Mouse (Mus musculus) kidney, postnatal 0 days (tissue): Measurements from ENCODE around the gene Snrpg. TPM values are rescaled to one million over a fixed set of nuclear protein-coding genes. Genes with fewer than 3 reads are reported as not detected.
A peak's percentile ranks its signal among the peaks of the same experiment; 100 is the strongest.

ENCODE experiments used
- ATAC-seq: fragments of 200-750 bp; cut with Nextera tagmentation; replicated peaks from 2 replicates; pipeline ENCODE4 v1.8.0; 2017; ENCODE audit warnings: low read depth, moderate number of reproducible peaks, moderate TSS enrichment, moderate library complexity; ENCODE audit not compliant: low FRiP score
- DNase-seq: peaks from one replicate; pipeline ENCODE4 v3.0.0-alpha.2; 2016; ENCODE audit warnings: low spot score
- H3K27ac ChIP-seq: fragments of 300-500 bp; sonication (generic); 2 replicates; pipeline ENCODE4 v1.5.1; 2014; ENCODE audit warnings: mild to moderate bottlenecking
- H3K27me3 ChIP-seq: fragments of 300-500 bp; sonication (generic); 2 replicates; pipeline ENCODE4 v1.6.1; 2014; ENCODE audit warnings: low read length, mixed read lengths; ENCODE audit not compliant: insufficient read depth
- H3K36me3 ChIP-seq: fragments of 300-500 bp; sonication (generic); 2 replicates; pipeline ENCODE4 v1.6.1; 2014; ENCODE audit warnings: low read length, mixed read lengths; ENCODE audit not compliant: insufficient read depth
- H3K4me1 ChIP-seq: fragments of 300-500 bp; sonication (generic); replicated peaks from 2 replicates; pipeline ENCODE4 v1.6.1; 2014; ENCODE audit warnings: antibody characterized with exemption, low read length, mixed read lengths; ENCODE audit not compliant: insufficient read depth
- H3K4me2 ChIP-seq: fragments of 300-500 bp; sonication (generic); 2 replicates; pipeline ENCODE4 v1.6.1; 2014; ENCODE audit warnings: mild to moderate bottlenecking, low read length, moderate library complexity, mixed read lengths
- H3K4me3 ChIP-seq: fragments of 300-500 bp; sonication (generic); replicated peaks from 2 replicates; pipeline ENCODE4 v1.5.1; 2014; ENCODE audit warnings: low read depth, low read length
- H3K9ac ChIP-seq: fragments of 300-500 bp; sonication (generic); 2 replicates; pipeline ENCODE4 v1.6.1; 2014; ENCODE audit warnings: low read depth, low read length
- H3K9me3 ChIP-seq: fragments of 300-500 bp; sonication (generic); replicated peaks from 2 replicates; pipeline ENCODE4 v1.6.1; 2016; ENCODE audit warnings: low read length, inconsistent platforms, mixed read lengths
- CTCF ChIP-seq: IDR thresholded peaks from 2 replicates; pipeline ENCODE4 v1.5.1; 2016; ENCODE audit warnings: antibody characterized with exemption, low read depth, mild to moderate bottlenecking, moderate library complexity
- WGBS: fragments of 180-500 bp; shearing (Covaris S2); extraction: QIAGEN DNeasy Blood & Tissue Kit; methylation state at CpG from one replicate; pipeline ENCODE4 v1.1.7; 2014; 5-methylcytosine and 5-hydroxymethylcytosine counted together
- polyA plus RNA-seq: library from polyadenylated mRNA; unstranded; fragments of >200 nt; fragmentation: Nextera tagmentation; extraction: Ambion mirVana; gene quantifications from 2 replicates; pipeline ENCODE4 v1.2.1, GENCODE M21; 2015

The Snrpg gene
- polyA plus RNA-seq, 1 experiment from 2014 or later, result 543 TPM

GRCm38 (mm10) chr6:86397257-86397980 lies 26.3 kb downstream of the Snrpg start:
- ATAC-seq, result peak; percentile 8
- Histone ChIP-seq H3K4me2 (peak overlapping the region; percentile 85), H3K4me1 (peaks cover 20% of the 10 kb centered on the region; the same call in 1 of the 2 replicates), H3K36me3 (0 out of 2 replicates have a peak, but pooled peaks cover 1% of the 10 kb centered on the region), H3K9ac (peak overlapping the region; percentile 93), H3K4me3 (peak overlapping the region; percentile 93), H3K27me3 (no peaks in the 10 kb centered on the region), H3K9me3 (no peaks in the 10 kb centered on the region), H3K27ac (peak overlapping the region; percentile 91; the same call in 1 of the 2 replicates)
- WGBS, result 4% methylated on average over 14 of the region's 14 CpGs
- no peak for DNase-seq
- no peak for TF ChIP-seq CTCF

DNA sequence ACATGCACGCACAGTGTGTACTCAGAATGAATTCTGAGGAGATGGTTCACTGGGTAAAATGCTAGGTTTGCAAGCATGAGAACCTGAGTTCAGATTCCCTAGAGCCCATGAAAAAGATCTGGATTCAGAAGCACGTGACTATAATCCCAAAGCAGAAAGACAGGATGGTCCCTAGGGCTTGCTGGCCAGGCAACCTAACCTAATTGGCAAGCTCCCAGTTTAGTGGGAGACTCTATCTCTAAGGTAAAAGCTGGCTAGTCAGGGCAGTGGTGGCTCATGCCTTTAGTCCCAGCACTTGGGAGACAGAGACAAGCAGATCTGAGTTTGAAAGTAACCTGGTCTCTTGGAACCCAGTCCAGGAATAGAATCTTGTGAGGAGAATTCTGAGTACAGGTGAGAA lies 27.9 kb downstream of the Snrpg start:
- no peak for DNase-seq
- Histone ChIP-seq H3K27ac (no peak overlapping the region), H3K36me3 (no peaks in the 10 kb centered on the region), H3K9me3 (no peaks in the 10 kb centered on the region), H3K27me3 (no peaks in the 10 kb centered on the region), H3K9ac (no peak overlapping the region), H3K4me1 (peaks cover 20% of the 10 kb centered on the region; the same call in 1 of the 2 replicates), H3K4me3 (no peak overlapping the region), H3K4me2 (no peak overlapping the region)
- WGBS, result 75% methylated on average over 2 of the region's 2 CpGs
- ATAC-seq, result no peak
- TF ChIP-seq CTCF, result no peak

GRCm38 (mm10) chr6:86399995-86400394 lies 28.9 kb downstream of the Snrpg start:
- H3K27me3 ChIP-seq, result no peaks in the 10 kb centered on the region
- H3K36me3 ChIP-seq, result no peaks in the 10 kb centered on the region
- ATAC-seq, result no peak
- H3K4me1 ChIP-seq, result peaks cover 16% of the 10 kb centered on the region; the same call in 1 of the 2 replicates
- TF ChIP-seq CTCF, result no peak
- no peak overlapping the region for H3K4me2 ChIP-seq
- no peak for DNase-seq
- no peak overlapping the region for H3K4me3 ChIP-seq
- no peak overlapping the region for H3K9ac ChIP-seq
- no peaks in the 10 kb centered on the region for H3K9me3 ChIP-seq
- no peak overlapping the region for H3K27ac ChIP-seq
- WGBS, result 73% methylated on average over 2 of the region's 2 CpGs

DNA sequence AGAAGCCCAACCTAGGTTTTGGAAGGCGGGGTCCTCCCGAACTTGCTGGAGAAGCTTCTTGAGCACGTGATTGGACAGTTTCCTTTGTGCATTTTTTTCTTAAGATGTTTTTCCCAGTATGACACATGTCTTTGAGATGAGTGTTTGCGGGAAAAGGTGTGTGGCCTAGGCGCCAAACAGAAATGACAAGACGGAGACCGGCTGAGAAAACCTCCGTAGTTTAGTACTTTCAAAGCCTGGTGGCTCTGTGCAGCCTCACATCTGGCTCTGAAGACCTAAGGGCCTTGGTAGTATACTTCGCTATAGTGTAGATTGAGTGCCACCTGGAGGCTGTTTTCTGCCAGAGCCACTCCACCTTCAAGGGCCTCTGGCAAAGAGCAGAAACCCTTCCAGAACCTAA lies 29.9 kb downstream of the Snrpg start:
- ATAC-seq (no peak), DNase-seq (peak; percentile 92)
- Histone ChIP-seq H3K4me3 (0 out of 2 replicates have a peak overlapping the region, but pooled peaks have one; percentile 21), H3K36me3 (no peaks in the 10 kb centered on the region), H3K9ac (no peak overlapping the region), H3K27me3 (no peaks in the 10 kb centered on the region), H3K27ac (no peak overlapping the region), H3K4me1 (peaks cover 11% of the 10 kb centered on the region; the same call in 1 of the 2 replicates), H3K4me2 (peak overlapping the region; percentile 50), H3K9me3 (no peaks in the 10 kb centered on the region)
- WGBS, result 2% methylated on average over 9 of the region's 9 CpGs
- TF ChIP-seq CTCF, result peak; percentile 79

GRCm38 (mm10) chr6:86402681-86403607 lies 31.8 kb downstream of the Snrpg start:
- ATAC-seq (no peak), DNase-seq (no peak)
- no peak overlapping the region for H3K9ac ChIP-seq
- H3K27me3 ChIP-seq, result no peaks in the 10 kb centered on the region
- H3K27ac ChIP-seq, result no peak overlapping the region
- TF ChIP-seq CTCF, result no peak
- H3K4me2 ChIP-seq, result peak overlapping the region; percentile 49
- H3K4me1 ChIP-seq, result peaks cover 5% of the 10 kb centered on the region; the same call in 1 of the 2 replicates
- no peaks in the 10 kb centered on the region for H3K9me3 ChIP-seq
- peak overlapping the region; percentile 84 for H3K4me3 ChIP-seq
- WGBS, result 42% methylated on average over 12 of the region's 12 CpGs
- no peaks in the 10 kb centered on the region for H3K36me3 ChIP-seq

DNA sequence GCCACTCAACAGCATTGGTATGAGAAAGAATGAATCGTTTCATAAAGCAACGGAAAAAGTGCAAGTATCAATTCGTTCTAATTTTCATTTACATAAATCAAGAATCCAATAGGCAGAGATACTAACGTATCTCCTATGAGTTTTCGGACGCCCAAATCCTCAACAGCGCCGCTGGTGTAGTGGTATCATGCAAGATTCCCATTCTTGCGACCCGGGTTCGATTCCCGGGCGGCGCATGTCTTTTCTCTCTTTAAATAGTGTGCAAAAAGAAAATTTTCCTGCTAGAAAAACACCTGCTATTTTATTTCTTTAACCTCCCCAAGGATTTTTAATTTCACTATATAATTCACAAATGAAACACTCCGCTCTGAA lies 32.6 kb downstream of the Snrpg start:
- no peaks in the 10 kb centered on the region for H3K36me3 ChIP-seq
- H3K27ac ChIP-seq, result peak overlapping the region; percentile 100
- H3K9me3 ChIP-seq, result no peaks in the 10 kb centered on the region
- ATAC-seq, result peak; percentile 70
- H3K4me3 ChIP-seq, result peak overlapping the region; percentile 84
- TF ChIP-seq CTCF, result no peak
- peak overlapping the region; percentile 49 for H3K4me2 ChIP-seq
- peak; percentile 82 for DNase-seq
- H3K27me3 ChIP-seq, result no peaks in the 10 kb centered on the region
- H3K9ac ChIP-seq, result peak overlapping the region; percentile 97
- H3K4me1 ChIP-seq, result peaks cover 5% of the 10 kb centered on the region; the same call in 1 of the 2 replicates
- 0% methylated on average over 15 of the region's 15 CpGs for whole genome bisulfite sequencing
